Mouse (Mus musculus): ENCODE measurements around the gene Ddx58. TPM values are rescaled to one million over a fixed set of nuclear protein-coding genes. Genes with fewer than 3 reads are reported as not detected.
A peak's percentile ranks its signal among the peaks of the same experiment; 100 is the strongest.

Gene Ddx58
- polyA plus RNA-seq, 1 experiment from 2014 or later, result 12.0 TPM

DNA sequence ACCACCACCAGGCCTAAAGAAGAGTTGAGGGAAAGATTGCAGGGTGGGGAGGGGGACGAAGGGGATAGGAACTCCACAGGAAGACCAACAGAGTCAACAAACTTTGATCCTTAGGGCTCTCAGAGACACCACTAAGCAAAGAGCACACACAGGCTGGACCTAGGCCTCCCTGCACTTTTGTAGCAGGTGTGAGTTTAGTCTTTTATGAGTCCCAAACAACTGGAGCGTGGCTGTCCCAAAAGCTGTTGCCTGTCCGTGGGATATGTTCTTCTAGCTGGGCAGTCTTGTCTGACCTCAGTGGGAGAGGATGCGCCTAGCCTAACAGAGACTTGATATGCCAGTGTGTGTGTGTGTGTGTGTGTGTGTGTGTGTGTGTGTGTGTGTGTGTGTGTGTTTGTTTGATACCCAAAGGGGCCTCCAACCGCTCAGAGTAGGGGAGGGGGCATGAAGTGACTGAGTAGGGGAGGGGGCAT, 680 bp upstream of the Ddx58 start:
- Histone ChIP-seq H3K27me3 (ENCODE audit: control insufficient read depth, insufficient read depth, low read length) (no peaks in the 10 kb centered on the region), H3K9ac (ENCODE audit: low read length) (peak overlapping the region; percentile 56), H3K4me3 (ENCODE audit: low read length) (peak overlapping the region; percentile 58), H3K36me3 (ENCODE audit: control insufficient read depth, insufficient read depth) (no peaks in the 10 kb centered on the region), H3K9me3 (replicated peaks; ENCODE audit: control insufficient read depth, low read length) (no peaks in the 10 kb centered on the region), H3K4me2 (ENCODE audit: low read depth, low read length) (peak overlapping the region; percentile 89), H3K4me1 (ENCODE audit: control insufficient read depth, insufficient read depth, low read length) (no peaks in the 10 kb centered on the region; the same call in 1 of the 2 replicates), H3K27ac (ENCODE audit: low read length) (peak overlapping the region; percentile 53)
- 55% methylated on average over 5 of the region's 5 CpGs for WGBS
- 0 out of 2 replicates have a peak, but pooled peaks have one; percentile 5 for ATAC-seq (replicated peaks; ENCODE audit: extremely low read depth, insufficient read depth, low FRiP score)

DNA sequence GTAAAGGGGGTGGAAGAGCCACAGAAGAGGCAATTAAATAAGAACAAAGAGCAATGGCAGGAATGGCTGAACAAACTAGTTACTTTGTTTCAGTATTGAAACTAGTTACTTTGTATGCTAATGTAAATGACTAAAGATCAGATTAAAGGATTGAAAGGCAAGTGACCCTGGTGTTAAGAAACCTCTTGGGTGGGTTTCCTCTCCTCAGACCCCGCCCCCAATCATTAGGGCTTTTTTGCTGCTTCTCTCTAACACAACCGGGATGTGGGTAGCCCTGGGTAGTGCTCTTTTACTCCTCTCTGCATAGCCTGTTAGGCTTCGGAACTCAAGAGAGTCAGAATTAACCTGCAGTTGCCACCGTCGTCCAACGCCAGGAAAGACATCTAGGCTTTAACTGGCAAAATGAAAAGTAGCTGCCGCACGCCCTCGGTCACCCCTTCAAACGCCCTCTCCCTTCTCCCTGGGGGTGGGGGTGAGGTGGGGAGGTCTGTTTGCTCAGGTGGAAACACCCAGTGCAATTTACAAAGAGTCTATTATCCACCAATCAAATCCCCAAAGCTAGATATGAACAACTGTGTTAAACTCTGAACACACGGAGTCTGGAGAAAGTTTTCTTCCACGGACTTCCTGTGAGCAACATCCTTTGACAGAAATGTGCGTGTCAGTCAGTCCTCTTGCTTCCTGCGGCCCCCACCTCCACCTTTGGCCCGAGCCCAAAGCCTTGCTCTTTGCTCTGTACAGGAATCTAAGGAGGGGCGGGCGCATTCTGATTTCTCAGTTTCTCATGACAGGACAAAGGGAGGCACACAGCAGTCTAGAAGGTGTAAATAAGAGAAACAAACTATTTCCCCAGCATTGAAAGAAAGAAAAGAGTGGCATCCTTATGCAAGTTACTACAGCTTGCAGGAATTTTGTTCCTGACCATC, 882 bp downstream of the Ddx58 start:
- peak overlapping the region; percentile 58 for H3K4me3 ChIP-seq (ENCODE audit: low read length)
- H3K4me1 ChIP-seq (ENCODE audit: control insufficient read depth, insufficient read depth, low read length), result no peaks in the 10 kb centered on the region; the same call in 1 of the 2 replicates
- WGBS, result 3% methylated on average over 17 of the region's 17 CpGs
- ATAC-seq (replicated peaks; ENCODE audit: extremely low read depth, insufficient read depth, low FRiP score), result peak; percentile 81
- H3K27me3 ChIP-seq (ENCODE audit: control insufficient read depth, insufficient read depth, low read length), result no peaks in the 10 kb centered on the region
- peak overlapping the region; percentile 56 for H3K9ac ChIP-seq (ENCODE audit: low read length)
- peak overlapping the region; percentile 53 for H3K27ac ChIP-seq (ENCODE audit: low read length)
- H3K4me2 ChIP-seq (ENCODE audit: low read depth, low read length), result peak overlapping the region; percentile 89
- H3K9me3 ChIP-seq (replicated peaks; ENCODE audit: control insufficient read depth, low read length), result no peaks in the 10 kb centered on the region
- no peaks in the 10 kb centered on the region for H3K36me3 ChIP-seq (ENCODE audit: control insufficient read depth, insufficient read depth)

DNA sequence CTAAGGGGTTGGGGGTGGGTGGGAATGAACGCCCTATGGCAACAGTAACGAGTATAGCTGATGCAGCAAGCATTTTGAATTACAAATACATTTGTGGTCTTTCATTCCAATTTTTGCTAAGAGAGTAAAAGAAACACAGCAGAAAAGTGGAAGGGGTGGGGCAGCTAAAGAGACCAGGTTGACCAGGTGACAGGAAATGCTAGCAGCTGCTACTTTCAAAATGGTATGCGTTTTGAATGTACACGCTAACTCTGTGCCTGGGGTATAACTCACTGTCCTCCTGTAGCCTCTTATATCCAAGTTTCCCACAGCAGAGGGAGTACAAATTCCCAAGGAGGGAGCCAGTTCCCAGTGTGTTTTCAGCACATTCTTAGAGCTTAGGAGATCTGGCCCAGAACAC, 2.8 kb downstream of the Ddx58 start:
- 82% methylated on average over 4 of the region's 4 CpGs for WGBS
- Histone ChIP-seq H3K9ac (ENCODE audit: low read length) (no peak overlapping the region), H3K27ac (ENCODE audit: low read length) (no peak overlapping the region), H3K4me2 (ENCODE audit: low read depth, low read length) (no peak overlapping the region), H3K4me1 (ENCODE audit: control insufficient read depth, insufficient read depth, low read length) (no peaks in the 10 kb centered on the region; the same call in 1 of the 2 replicates), H3K9me3 (replicated peaks; ENCODE audit: control insufficient read depth, low read length) (no peaks in the 10 kb centered on the region), H3K4me3 (ENCODE audit: low read length) (no peak overlapping the region), H3K36me3 (ENCODE audit: control insufficient read depth, insufficient read depth) (peaks cover 3% of the 10 kb centered on the region; the same call in 1 of the 2 replicates), H3K27me3 (ENCODE audit: control insufficient read depth, insufficient read depth, low read length) (no peaks in the 10 kb centered on the region)
- ATAC-seq (replicated peaks; ENCODE audit: extremely low read depth, insufficient read depth, low FRiP score), result no peak

DNA sequence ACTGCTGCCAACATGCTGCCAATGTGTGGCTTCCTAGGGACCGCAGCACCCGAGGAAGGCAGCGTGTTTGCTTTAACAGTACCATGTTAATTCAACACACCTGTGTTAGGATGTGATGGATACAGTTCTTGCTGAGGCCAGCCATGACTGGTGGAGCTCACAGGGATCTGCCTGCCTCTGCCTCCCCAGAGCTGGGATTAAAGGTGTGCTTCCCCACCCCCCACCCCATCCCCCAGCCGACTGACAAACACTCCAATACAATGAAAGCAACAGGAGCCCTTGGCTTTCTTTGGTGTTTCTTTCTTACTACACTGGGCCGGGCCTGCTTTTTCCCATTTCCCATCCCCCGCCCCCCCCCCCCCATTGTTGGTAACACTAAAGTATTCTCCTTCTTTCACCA, 5.4 kb downstream of the Ddx58 start:
- no peaks in the 10 kb centered on the region for H3K4me1 ChIP-seq (ENCODE audit: control insufficient read depth, insufficient read depth, low read length)
- H3K9ac ChIP-seq (ENCODE audit: low read length), result no peak overlapping the region
- ATAC-seq (replicated peaks; ENCODE audit: extremely low read depth, insufficient read depth, low FRiP score), result no peak
- H3K4me2 ChIP-seq (ENCODE audit: low read depth, low read length), result no peak overlapping the region
- no peak overlapping the region for H3K27ac ChIP-seq (ENCODE audit: low read length)
- peaks cover 3% of the 10 kb centered on the region; the same call in 1 of the 2 replicates for H3K36me3 ChIP-seq (ENCODE audit: control insufficient read depth, insufficient read depth)
- no peaks in the 10 kb centered on the region for H3K9me3 ChIP-seq (replicated peaks; ENCODE audit: control insufficient read depth, low read length)
- H3K27me3 ChIP-seq (ENCODE audit: control insufficient read depth, insufficient read depth, low read length), result no peaks in the 10 kb centered on the region
- no peak overlapping the region for H3K4me3 ChIP-seq (ENCODE audit: low read length)
- 76% methylated on average over 6 of the region's 6 CpGs for WGBS

DNA sequence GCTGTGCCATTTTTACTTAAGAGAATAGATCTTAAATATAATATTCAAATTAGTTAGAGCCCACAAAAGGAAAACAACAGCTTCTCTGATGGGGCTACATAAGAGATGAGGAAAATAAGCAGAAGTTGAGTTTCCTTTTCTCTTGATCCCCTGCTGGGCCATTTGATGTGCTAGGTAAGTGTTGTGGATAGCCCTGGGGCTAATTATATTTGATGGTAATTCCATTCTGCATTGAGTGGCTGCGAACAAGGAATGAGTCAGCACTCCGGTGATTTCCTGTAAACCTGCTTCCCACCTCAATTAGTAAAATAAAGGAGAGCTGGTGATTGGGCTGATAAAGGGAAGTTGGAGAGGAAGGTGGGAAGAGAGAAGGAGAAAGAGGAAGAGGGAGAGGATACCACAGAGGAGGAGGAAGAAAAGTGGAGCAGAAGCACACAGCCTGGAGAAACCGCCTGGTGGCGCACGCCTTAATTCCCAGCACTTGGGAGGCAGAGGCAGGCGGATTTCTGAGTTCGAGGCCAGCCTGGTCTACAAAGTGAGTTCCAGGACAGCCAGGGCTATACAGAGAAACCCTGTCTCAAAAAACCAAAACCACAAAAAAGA, 6.5 kb downstream of the Ddx58 start:
- ATAC-seq (replicated peaks; ENCODE audit: extremely low read depth, insufficient read depth, low FRiP score), result no peak
- H3K9me3 ChIP-seq (replicated peaks; ENCODE audit: control insufficient read depth, low read length), result no peaks in the 10 kb centered on the region
- 84% methylated on average over 7 of the region's 7 CpGs for WGBS

DNA sequence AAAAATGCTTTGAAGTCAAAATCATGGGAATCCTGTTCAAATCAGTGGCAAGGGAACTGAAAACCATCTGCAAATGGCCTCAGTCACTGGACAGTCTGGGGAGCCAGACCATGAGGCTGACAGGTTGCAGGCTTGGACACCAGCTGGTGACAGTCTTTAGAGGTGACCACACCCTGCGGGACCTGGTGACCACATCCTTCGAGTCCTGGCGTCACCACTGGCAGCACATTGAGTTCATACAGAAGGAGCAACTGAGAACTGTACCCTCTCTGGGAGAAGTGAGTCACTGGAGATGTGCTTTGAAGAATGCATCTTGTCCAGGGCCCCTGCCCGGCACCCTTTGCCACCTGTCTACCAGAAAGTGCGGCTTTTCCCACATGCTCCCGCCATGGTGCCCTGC, 9.9 kb downstream of the Ddx58 start:
- no peak for ATAC-seq (replicated peaks; ENCODE audit: extremely low read depth, insufficient read depth, low FRiP score)
- no peaks in the 10 kb centered on the region for H3K27me3 ChIP-seq (ENCODE audit: control insufficient read depth, insufficient read depth, low read length)
- H3K9ac ChIP-seq (ENCODE audit: low read length), result no peak overlapping the region
- H3K4me3 ChIP-seq (ENCODE audit: low read length), result no peak overlapping the region
- H3K4me1 ChIP-seq (ENCODE audit: control insufficient read depth, insufficient read depth, low read length), result no peaks in the 10 kb centered on the region
- H3K4me2 ChIP-seq (ENCODE audit: low read depth, low read length), result no peak overlapping the region
- peaks cover 5% of the 10 kb centered on the region; the same call in 1 of the 2 replicates for H3K36me3 ChIP-seq (ENCODE audit: control insufficient read depth, insufficient read depth)
- WGBS, result 83% methylated on average over 6 of the region's 6 CpGs
- H3K9me3 ChIP-seq (replicated peaks; ENCODE audit: control insufficient read depth, low read length), result no peaks in the 10 kb centered on the region
- no peak overlapping the region for H3K27ac ChIP-seq (ENCODE audit: low read length)

More for the DNA sequence above, 6.5 kb downstream of the Ddx58 start:
- Histone ChIP-seq H3K27ac (ENCODE audit: low read length) (no peak overlapping the region), H3K36me3 (ENCODE audit: control insufficient read depth, insufficient read depth) (peaks cover 3% of the 10 kb centered on the region; the same call in 1 of the 2 replicates), H3K9ac (ENCODE audit: low read length) (no peak overlapping the region), H3K27me3 (ENCODE audit: control insufficient read depth, insufficient read depth, low read length) (no peaks in the 10 kb centered on the region), H3K4me3 (ENCODE audit: low read length) (no peak overlapping the region), H3K4me2 (ENCODE audit: low read depth, low read length) (no peak overlapping the region), H3K4me1 (ENCODE audit: control insufficient read depth, insufficient read depth, low read length) (no peaks in the 10 kb centered on the region)

DNA sequence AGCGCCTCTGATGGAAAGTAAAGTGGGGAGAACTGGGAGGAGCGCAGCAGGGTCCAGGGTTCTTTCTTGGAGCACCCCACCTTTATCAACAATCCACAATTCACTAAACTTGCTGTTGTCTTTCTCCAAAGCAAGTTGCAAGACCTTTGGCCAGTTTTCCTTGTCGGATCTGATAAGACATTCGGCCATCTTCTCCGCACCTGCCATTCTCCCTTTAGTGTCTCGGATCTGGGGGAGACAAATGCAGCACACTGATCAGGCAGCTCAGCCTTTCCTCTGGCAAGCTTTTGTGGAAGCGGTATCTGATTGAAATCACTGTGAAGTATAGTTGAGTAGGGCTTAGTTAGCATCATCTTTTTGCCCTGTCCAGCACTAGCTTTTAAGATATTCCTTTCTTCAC, 11.7 kb downstream of the Ddx58 start:
- H3K9ac ChIP-seq (ENCODE audit: low read length), result no peak overlapping the region
- WGBS, result 86% methylated on average over 7 of the region's 7 CpGs
- no peaks in the 10 kb centered on the region for H3K4me1 ChIP-seq (ENCODE audit: control insufficient read depth, insufficient read depth, low read length)
- H3K9me3 ChIP-seq (replicated peaks; ENCODE audit: control insufficient read depth, low read length), result no peaks in the 10 kb centered on the region
- H3K4me2 ChIP-seq (ENCODE audit: low read depth, low read length), result no peak overlapping the region
- no peak overlapping the region for H3K27ac ChIP-seq (ENCODE audit: low read length)
- no peak overlapping the region for H3K4me3 ChIP-seq (ENCODE audit: low read length)
- no peak for ATAC-seq (replicated peaks; ENCODE audit: extremely low read depth, insufficient read depth, low FRiP score)
- peaks cover 5% of the 10 kb centered on the region; the same call in 1 of the 2 replicates for H3K36me3 ChIP-seq (ENCODE audit: control insufficient read depth, insufficient read depth)
- H3K27me3 ChIP-seq (ENCODE audit: control insufficient read depth, insufficient read depth, low read length), result no peaks in the 10 kb centered on the region

DNA sequence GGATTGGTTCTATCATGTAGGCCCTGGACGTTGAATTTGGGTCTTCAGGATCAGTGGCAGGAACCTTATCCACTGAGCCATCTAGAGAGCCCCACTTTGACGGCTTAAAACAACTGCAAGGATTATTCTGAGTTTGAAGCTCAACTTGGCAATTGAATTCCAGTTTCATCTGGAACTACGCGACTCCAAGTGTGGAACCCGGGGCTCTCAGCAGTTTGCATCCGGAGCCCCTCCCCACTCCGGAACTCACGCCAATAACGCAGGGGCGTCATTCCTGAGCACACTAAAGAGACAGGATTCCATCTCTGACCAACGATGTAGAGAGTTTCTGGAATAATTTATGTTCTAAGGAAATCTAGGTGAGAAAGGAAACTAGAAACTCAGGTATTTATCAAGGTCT, 12.5 kb downstream of the Ddx58 start:
- WGBS, result 83% methylated on average over 11 of the region's 11 CpGs
- no peak overlapping the region for H3K9ac ChIP-seq (ENCODE audit: low read length)
- no peaks in the 10 kb centered on the region for H3K9me3 ChIP-seq (replicated peaks; ENCODE audit: control insufficient read depth, low read length)
- H3K27me3 ChIP-seq (ENCODE audit: control insufficient read depth, insufficient read depth, low read length), result no peaks in the 10 kb centered on the region
- H3K36me3 ChIP-seq (ENCODE audit: control insufficient read depth, insufficient read depth), result peaks cover 3% of the 10 kb centered on the region; the same call in 1 of the 2 replicates
- H3K27ac ChIP-seq (ENCODE audit: low read length), result no peak overlapping the region
- H3K4me2 ChIP-seq (ENCODE audit: low read depth, low read length), result no peak overlapping the region
- H3K4me3 ChIP-seq (ENCODE audit: low read length), result no peak overlapping the region
- H3K4me1 ChIP-seq (ENCODE audit: control insufficient read depth, insufficient read depth, low read length), result no peaks in the 10 kb centered on the region
- no peak for ATAC-seq (replicated peaks; ENCODE audit: extremely low read depth, insufficient read depth, low FRiP score)

DNA sequence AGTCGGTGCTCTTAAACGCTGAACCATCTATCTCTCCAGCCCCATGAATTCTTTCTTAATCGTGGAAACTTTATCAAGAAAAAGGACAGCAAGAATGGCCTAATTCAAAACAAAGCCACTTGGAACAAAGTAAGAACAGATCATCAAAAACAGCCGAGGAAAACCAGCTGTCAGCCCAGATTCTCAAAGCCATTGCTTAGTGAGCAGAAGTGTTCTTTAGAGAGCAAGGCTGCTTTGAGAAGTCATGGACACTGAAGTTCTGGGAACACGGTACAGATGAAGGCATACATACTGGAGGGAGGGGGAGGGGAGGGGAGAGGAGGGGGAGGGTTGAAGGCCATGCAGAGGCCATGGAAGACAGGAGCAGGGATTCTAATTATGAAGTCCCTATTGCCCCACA, 13.5 kb downstream of the Ddx58 start:
- no peaks in the 10 kb centered on the region for H3K4me1 ChIP-seq (ENCODE audit: control insufficient read depth, insufficient read depth, low read length)
- WGBS, result 54% methylated on average over 5 of the region's 5 CpGs
- H3K9me3 ChIP-seq (replicated peaks; ENCODE audit: control insufficient read depth, low read length), result no peaks in the 10 kb centered on the region
- H3K27ac ChIP-seq (ENCODE audit: low read length), result no peak overlapping the region
- ATAC-seq (replicated peaks; ENCODE audit: extremely low read depth, insufficient read depth, low FRiP score), result no peak
- H3K4me2 ChIP-seq (ENCODE audit: low read depth, low read length), result no peak overlapping the region
- H3K36me3 ChIP-seq (ENCODE audit: control insufficient read depth, insufficient read depth), result 0 out of 2 replicates have a peak, but pooled peaks cover 2% of the 10 kb centered on the region
- H3K9ac ChIP-seq (ENCODE audit: low read length), result no peak overlapping the region
- no peaks in the 10 kb centered on the region for H3K27me3 ChIP-seq (ENCODE audit: control insufficient read depth, insufficient read depth, low read length)
- no peak overlapping the region for H3K4me3 ChIP-seq (ENCODE audit: low read length)

Measured in heart, embryonic 16.5 days (tissue).